Mouse (Mus musculus) CH12.LX (cell line): ENCODE data around the gene 2200002D01Rik.

Source experiments
- CTCF ChIP-seq, 2 experiments: IDR thresholded peaks in 1 of 2; conservative IDR thresholded peaks in 1 of 2; 2 replicates each; pipeline ENCODE4 v1.5.1; 2011 to 2012; ENCODE audit warnings: low read depth in 2 of 2, low read length in 2 of 2, improper control_type of control experiment in 1 of 2, inconsistent platforms in 1 of 2, mild to moderate bottlenecking in 1 of 2, moderate library complexity in 1 of 2
- USF1 ChIP-seq: IDR thresholded peaks from 2 replicates; pipeline ENCODE4 v1.6.1; 2014; ENCODE audit warnings: low read depth, mild to moderate bottlenecking, inconsistent platforms, low read length, improper control_type of control experiment

DNA sequence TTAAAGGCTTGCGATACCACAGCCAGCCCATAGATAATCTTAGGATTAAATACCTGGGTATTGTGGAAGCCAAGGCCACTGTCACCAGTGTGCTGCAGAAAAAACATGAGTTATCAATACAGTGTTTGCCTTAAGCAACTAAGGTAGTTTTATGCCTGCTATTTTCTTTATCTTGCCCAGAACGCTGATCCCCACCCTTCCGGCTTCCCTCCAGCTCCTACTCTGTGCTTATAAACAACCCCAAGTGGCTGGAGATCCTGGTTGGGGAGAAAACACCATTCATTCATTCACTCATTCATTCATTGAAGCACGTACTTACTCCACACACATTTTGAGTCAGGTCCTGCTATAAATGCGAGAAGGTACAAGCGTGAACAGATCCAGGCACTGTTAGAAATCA, 36.3 kb upstream of the 2200002D01Rik start:
- TF ChIP-seq USF1 (no peak), CTCF (conservative IDR thresholded peaks at IDR 0.05 in 1 of 2, IDR thresholded peaks at IDR 0.05 in 1 of 2; ENCODE audit: low read depth in 2 of 2, low read length in 2 of 2) (no peak)
